Mouse (Mus musculus) intestine, embryonic 16.5 days (tissue): ENCODE data around the gene Traf3ip2. TPM values are rescaled to one million over a fixed set of nuclear protein-coding genes. Genes with fewer than 3 reads are reported as not detected.

Experiments
- polyA plus RNA-seq: library from polyadenylated mRNA; unstranded; fragments of >200 nt; fragmentation: Nextera tagmentation; extraction: Ambion mirVana; gene quantifications from 2 replicates; pipeline ENCODE4 v1.2.1, GENCODE M21; 2015

Traf3ip2 gene
- polyA plus RNA-seq, 1 experiment from 2014 or later, result 28.0 TPM

Other genes starting within 250 kb of the Traf3ip2 start
- gene Fyn, start 244.1 kb upstream of the Traf3ip2 start, polyA plus RNA-seq, result 14.5 and 16.1 TPM in 2 replicates
- gene Rev3l, start 119.2 kb downstream of the Traf3ip2 start, polyA plus RNA-seq, result 8.5 and 8.7 TPM in 2 replicates